ENCODE assay signal across 11 mouse cellular contexts in the genomic region with DNA sequence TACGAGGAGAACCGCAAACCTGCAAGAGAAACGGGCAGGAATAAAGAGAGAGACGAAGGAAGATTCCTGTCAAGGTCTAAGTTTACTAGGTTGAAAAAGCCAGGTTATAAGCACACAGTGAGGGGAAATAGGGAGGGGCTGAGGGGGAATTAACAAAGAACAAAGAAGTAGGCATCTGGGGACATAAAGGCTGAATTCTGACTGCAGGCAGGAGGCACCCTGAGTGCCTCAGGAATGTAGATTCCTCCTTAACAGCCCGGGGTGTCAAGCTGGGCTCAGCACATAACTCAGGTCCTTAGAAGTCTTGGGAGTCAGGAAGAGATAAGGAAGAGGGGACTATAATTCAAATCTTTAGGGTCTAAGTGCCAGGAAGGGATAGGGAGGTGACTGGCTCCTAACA. TPM values are rescaled to one million over a fixed set of nuclear protein-coding genes. Genes with fewer than 3 reads are reported as not detected.
"Had no signal": no experiment of that assay in that cellular context is flagged by ENCODE, and none has a peak within 500 bp of the region (broad histone marks: within the 10 kb centered on the region; RNA-seq: fewer than 3 reads in every experiment).

No protein-coding gene starts in this region.

RNA-seq across cellular contexts. Expression of gene Spaca1, which starts 37.3 kb away (rescaled TPM):
- total RNA-seq: left cerebral cortex, postnatal 10 days; left cerebral cortex, postnatal 14 days; left cerebral cortex, postnatal 25 days; left cerebral cortex, postnatal 36 days; left cerebral cortex, postnatal 4 days; megakaryocyte-erythroid progenitor cell, adult 5-6 weeks; midbrain, postnatal 0 days; monocyte, adult 5-6 weeks had no signal
- polyA plus RNA-seq: liver, adult 2 months; macrophage; myocyte had no signal
